Mouse (Mus musculus) forebrain, embryonic 13.5 days (tissue): Measurements from ENCODE around the gene Ppef1. TPM values are rescaled to one million over a fixed set of nuclear protein-coding genes. Genes with fewer than 3 reads are reported as not detected.
A peak's percentile ranks its signal among the peaks of the same experiment; 100 is the strongest.
"Not testable (repeated sequence)": the region's sequence is repeated elsewhere in the genome, so short reads cannot be mapped to it uniquely, and the experiment has no call there.

Source experiments
- ATAC-seq: fragments of 200-750 bp; cut with Nextera tagmentation; 2 replicates; pipeline ENCODE4 v1.8.0; 2017
- H3K27ac ChIP-seq: fragments of 300-500 bp; sonication (generic); 2 replicates; pipeline ENCODE4 v1.5.1; 2015; ENCODE audit warnings: inconsistent platforms, mild to moderate bottlenecking, moderate library complexity
- H3K27me3 ChIP-seq: fragments of 300-500 bp; sonication (generic); 2 replicates; pipeline ENCODE4 v1.6.1; 2015; ENCODE audit warnings: mild to moderate bottlenecking, inconsistent platforms
- H3K36me3 ChIP-seq: fragments of 300-500 bp; sonication (generic); 2 replicates; pipeline ENCODE4 v1.6.1; 2015; ENCODE audit warnings: mild to moderate bottlenecking, inconsistent platforms; ENCODE audit not compliant: poor library complexity, severe bottlenecking
- H3K4me1 ChIP-seq: fragments of 300-500 bp; sonication (generic); 2 replicates; pipeline ENCODE4 v1.6.1; 2015; ENCODE audit warnings: inconsistent platforms
- H3K4me2 ChIP-seq: fragments of 300-500 bp; sonication (generic); 2 replicates; pipeline ENCODE4 v1.6.1; 2015; ENCODE audit warnings: inconsistent platforms, mild to moderate bottlenecking, moderate library complexity
- H3K4me3 ChIP-seq: fragments of 300-500 bp; sonication (generic); 2 replicates; pipeline ENCODE4 v1.5.1; 2015; ENCODE audit warnings: mild to moderate bottlenecking, inconsistent platforms
- H3K9ac ChIP-seq: fragments of 300-500 bp; sonication (generic); 2 replicates; pipeline ENCODE4 v1.6.1; 2015; ENCODE audit warnings: mild to moderate bottlenecking, inconsistent platforms
- H3K9me3 ChIP-seq: fragments of 300-500 bp; sonication (generic); replicated peaks from 2 replicates; pipeline ENCODE4 v1.6.1; 2016; ENCODE audit warnings: inconsistent platforms
- WGBS: fragments of 180-500 bp; shearing (Covaris S2); methylation state at CpG from one replicate; pipeline ENCODE4 v1.1.7; 2015; 5-methylcytosine and 5-hydroxymethylcytosine counted together
- polyA plus RNA-seq: library from polyadenylated mRNA; unstranded; fragments of >200 nt; fragmentation: Nextera tagmentation; extraction: Ambion mirVana; gene quantifications from 2 replicates; pipeline ENCODE4 v1.2.1, GENCODE M21; 2015

The Ppef1 gene
- polyA plus RNA-seq, result 0.26 and 0.76 TPM in 2 replicates

DNA sequence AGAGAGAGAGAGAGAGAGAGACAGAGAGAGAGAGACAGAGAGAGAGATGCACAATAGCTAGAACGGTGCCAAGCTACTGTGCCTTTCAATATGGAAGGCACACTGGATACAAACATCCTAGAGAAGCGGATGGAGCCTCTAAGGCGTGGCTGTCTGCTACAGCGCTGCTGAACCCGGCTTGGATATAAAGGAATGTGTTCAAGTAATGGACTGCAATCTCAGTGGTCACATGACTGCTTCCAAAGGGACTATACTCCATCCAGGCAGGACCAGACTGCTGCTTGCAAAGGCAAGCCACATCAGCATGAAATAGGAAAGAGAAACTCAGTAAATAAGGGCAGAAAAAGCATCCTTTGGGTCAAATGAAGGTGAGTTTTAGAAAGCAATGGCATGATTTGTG is at the start of gene Ppef1:
Ppef1 (minus strand) TSS at position 116 of the 400 bp plus-strand sequence.
- H3K4me3 ChIP-seq, result no peak within 1 kb of the TSS
- H3K9me3 ChIP-seq, result no peaks in the 10 kb centered on the region
- no peak within 1 kb of the TSS for H3K4me2 ChIP-seq
- no peaks in the 10 kb centered on the region for H3K4me1 ChIP-seq
- H3K27ac ChIP-seq, result no peak within 1 kb of the TSS
- no peak within 1 kb of the TSS for H3K9ac ChIP-seq
- ATAC-seq, result no peak
- H3K27me3 ChIP-seq, result peaks cover 10% of the 10 kb centered on the region; the same call in 1 of the 2 replicates
- WGBS, result 69% methylated on average over 5 of the region's 5 CpGs
- H3K36me3 ChIP-seq, result no peaks in the 10 kb centered on the region

DNA sequence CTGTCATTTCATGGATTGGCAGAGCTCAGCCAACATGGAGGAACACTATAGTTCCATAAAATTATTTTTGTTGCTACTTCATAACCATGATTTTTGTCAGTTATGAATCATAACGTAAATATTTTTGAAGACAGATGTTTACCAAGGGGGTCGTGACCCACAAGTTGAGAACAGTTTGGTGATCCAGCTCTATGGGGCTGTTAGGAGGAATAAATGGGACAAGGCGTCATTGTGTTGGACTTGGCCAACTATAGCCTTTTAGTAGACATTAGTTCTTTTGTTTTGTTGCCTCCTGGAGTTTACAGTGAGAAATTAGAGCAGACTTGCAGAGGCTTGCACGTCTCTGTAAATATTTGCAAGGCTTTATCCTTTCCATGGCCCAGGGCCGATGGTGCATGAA is 46.7 kb upstream of the Ppef1 start:
- Histone ChIP-seq H3K4me2 (no peak overlapping the region), H3K4me3 (no peak overlapping the region), H3K9me3 (no peaks in the 10 kb centered on the region), H3K27ac (no peak overlapping the region), H3K9ac (no peak overlapping the region), H3K4me1 (no peaks in the 10 kb centered on the region), H3K36me3 (no peaks in the 10 kb centered on the region), H3K27me3 (no peaks in the 10 kb centered on the region)
- 79% methylated on average over 5 of the region's 5 CpGs for WGBS
- no peak for ATAC-seq

DNA sequence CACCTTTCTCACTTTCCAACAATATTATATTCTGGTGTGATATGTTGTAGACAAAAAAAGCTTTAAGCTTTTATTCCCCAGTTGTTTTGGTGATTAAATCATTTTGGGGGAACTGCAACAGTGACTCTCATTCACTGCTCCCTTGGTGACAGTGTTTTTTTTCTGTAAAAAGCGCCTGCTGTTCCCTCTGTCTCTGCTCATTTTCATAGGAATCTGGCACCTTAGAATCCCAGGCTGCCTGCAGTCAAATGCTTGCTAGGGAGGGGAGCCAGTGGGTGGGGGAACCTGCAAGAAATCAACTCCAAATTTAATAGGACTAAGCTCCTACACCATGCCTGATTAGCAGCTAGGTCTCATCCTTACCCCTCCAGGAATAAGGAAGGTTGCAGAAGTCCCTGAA is 37.5 kb upstream of the Ppef1 start:
- no peak overlapping the region for H3K4me2 ChIP-seq
- peaks cover 5% of the 10 kb centered on the region; the same call in 1 of the 2 replicates for H3K27me3 ChIP-seq
- H3K36me3 ChIP-seq, result no peaks in the 10 kb centered on the region
- H3K9me3 ChIP-seq, result no peaks in the 10 kb centered on the region
- WGBS, result 11% methylated on average over 1 of the region's 1 CpGs
- no peak overlapping the region for H3K4me3 ChIP-seq
- peak; percentile 57; the same call in 1 of the 2 replicates for ATAC-seq
- no peaks in the 10 kb centered on the region for H3K4me1 ChIP-seq
- H3K9ac ChIP-seq, result no peak overlapping the region
- no peak overlapping the region for H3K27ac ChIP-seq

DNA sequence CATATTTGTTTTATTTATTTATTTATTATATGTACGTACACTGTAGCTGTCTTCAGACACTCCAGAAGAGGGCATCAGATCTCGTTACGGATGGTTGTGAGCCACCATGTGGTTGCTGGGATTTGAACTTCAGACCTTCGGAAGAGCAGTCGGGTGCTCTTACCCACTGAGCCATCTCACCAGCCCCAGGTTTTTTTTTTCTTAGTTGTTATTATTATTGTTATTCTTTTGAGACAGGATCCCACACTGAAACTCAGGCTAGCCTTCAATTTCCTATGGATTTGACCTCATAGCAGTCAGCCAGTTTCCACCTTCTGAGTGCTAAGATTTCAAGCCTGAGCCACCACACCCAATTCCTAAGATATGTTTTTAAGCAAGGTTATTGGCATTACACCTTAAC is 34.1 kb upstream of the Ppef1 start:
- not testable (repeated sequence) for H3K27ac ChIP-seq, ATAC-seq, H3K4me1 ChIP-seq, H3K4me2 ChIP-seq, H3K9ac ChIP-seq, H3K36me3 ChIP-seq, H3K4me3 ChIP-seq, H3K9me3 ChIP-seq
- 90% methylated on average over 5 of the region's 5 CpGs for WGBS
- H3K27me3 ChIP-seq, result peaks cover 13% of the 10 kb centered on the region; the same call in 1 of the 2 replicates

DNA sequence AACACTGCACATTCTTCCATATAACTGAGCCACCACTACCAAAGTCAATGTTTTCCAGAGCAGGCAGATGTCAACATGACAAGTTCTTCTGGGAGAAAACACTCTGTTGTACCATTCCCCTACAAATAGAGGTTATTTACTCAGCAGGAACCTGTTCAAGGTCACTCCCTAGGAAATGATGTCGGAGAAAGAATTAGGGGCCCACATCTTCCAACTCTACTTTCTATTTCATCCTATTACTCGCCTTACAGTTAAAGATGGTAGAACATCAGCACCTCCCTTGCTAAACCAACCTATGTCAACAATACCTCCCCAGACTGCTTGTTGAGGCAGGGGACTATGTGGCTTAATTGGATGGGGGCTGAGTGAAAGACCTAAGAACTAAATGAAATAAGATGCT is 32.1 kb upstream of the Ppef1 start, which contains the start of gene Rs1:
Rs1 (plus strand) TSS at position 301 of the 400 bp plus-strand sequence.
- Histone ChIP-seq H3K36me3 (no peaks in the 10 kb centered on the region), H3K27me3 (peaks cover 13% of the 10 kb centered on the region; the same call in 1 of the 2 replicates), H3K9ac (no peak within 1 kb of the TSS), H3K4me1 (no peaks in the 10 kb centered on the region), H3K4me3 (peak within 1 kb of the TSS; percentile 46; the same call in 1 of the 2 replicates), H3K4me2 (peak within 1 kb of the TSS; percentile 54; the same call in 1 of the 2 replicates), H3K9me3 (no peaks in the 10 kb centered on the region), H3K27ac (no peak within 1 kb of the TSS)
- ATAC-seq, result no peak
- 81% methylated on average over 2 of the region's 2 CpGs for WGBS

DNA sequence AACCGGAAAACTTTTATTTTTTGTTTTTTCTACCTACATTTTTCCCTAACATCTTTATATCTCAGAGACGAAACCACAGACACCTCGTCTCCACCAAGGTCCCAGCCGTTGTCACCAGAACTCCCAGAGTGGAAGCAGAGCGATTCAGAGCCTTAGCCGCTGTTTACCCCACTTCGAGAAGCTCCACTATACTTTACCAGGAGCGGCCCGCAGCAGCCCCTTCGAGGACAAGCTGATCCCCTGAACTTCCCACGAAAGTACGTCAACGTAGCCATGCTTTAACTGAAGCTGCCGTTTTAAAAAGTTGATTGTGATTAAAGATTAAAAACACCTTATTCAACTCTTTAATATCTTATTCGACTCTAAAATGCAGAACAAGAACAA is 30.7 kb upstream of the Ppef1 start:
- peak; percentile 90 for ATAC-seq
- Histone ChIP-seq H3K4me3 (peak overlapping the region; percentile 46), H3K27ac (no peak overlapping the region), H3K36me3 (no peaks in the 10 kb centered on the region), H3K9ac (0 out of 2 replicates have a peak overlapping the region, but pooled peaks have one; percentile 12), H3K27me3 (peaks cover 13% of the 10 kb centered on the region; the same call in 1 of the 2 replicates), H3K4me2 (peak overlapping the region; percentile 54), H3K4me1 (no peaks in the 10 kb centered on the region), H3K9me3 (no peaks in the 10 kb centered on the region)
- WGBS, result 25% methylated on average over 15 of the region's 15 CpGs

DNA sequence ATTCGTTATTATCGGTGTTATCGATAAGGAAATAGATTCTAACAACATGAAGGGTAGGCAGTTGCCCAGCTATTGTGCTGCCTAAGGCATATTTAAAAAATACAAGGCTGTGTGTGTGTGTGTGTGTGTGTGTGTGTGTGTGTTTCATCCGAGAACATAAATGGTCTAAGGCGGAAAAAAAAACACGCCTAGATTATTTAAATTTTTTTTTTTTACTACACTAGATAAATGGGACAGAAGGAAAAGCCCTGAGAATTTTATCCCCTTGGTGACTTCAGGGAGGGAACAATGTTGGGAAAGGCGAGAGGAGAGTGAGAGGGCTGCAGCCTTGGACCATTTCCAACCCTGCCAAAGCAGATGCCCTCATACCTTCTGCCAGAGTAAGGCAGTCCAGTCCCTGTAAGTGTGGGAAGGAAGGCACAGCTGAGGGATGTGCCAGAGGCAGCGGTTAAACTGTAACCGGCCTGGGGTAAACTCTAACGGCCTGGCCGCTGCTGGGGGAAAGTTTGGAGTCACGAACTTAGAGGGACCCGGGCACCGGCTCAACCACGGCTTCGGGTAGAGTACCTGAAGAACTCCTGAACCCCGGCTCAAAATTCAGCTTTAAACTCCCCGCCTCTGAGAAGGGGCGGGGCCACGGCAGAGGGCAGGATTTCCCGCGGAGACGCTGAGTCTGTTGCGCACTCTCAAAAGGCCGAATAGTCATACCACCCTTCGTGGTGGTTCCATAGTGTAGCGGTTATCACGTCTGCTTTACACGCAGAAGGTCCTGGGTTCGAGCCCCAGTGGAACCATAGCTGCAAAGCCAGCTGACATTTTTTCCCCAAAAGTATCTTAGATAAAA is 30.0 kb upstream of the Ppef1 start:
- H3K36me3 ChIP-seq, result no peaks in the 10 kb centered on the region
- 0 out of 2 replicates have a peak overlapping the region, but pooled peaks have one; percentile 30 for H3K9ac ChIP-seq
- H3K4me3 ChIP-seq, result peak overlapping the region; percentile 46
- no peaks in the 10 kb centered on the region for H3K9me3 ChIP-seq
- ATAC-seq, result peak; percentile 97
- peak overlapping the region; percentile 54 for H3K4me2 ChIP-seq
- H3K27me3 ChIP-seq, result peaks cover 11% of the 10 kb centered on the region; the same call in 1 of the 2 replicates
- WGBS, result 32% methylated on average over 30 of the region's 30 CpGs
- no peak overlapping the region for H3K27ac ChIP-seq
- no peaks in the 10 kb centered on the region for H3K4me1 ChIP-seq

DNA sequence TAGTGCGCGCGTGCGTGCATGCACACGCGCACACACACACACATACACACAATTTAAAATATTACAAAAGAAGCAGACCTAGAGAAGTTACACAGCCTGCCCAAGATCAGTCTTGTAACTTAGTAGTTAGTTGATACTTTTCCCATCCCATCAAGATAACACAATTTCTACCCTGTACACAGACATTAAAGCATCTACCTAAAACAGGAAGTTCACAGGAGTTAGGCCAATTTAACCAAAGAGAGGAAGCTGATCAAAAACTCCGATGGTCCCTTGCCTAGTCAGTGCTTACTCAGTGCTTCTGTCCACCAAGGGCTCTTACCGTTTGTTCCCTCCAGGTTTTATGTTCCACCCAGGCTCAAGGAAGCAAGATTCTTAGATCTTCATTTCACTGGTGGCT is 15.2 kb upstream of the Ppef1 start:
- no peaks in the 10 kb centered on the region for H3K36me3 ChIP-seq
- peaks cover 16% of the 10 kb centered on the region; the same call in 1 of the 2 replicates for H3K27me3 ChIP-seq
- 97% methylated on average over 8 of the region's 8 CpGs for WGBS
- H3K27ac ChIP-seq, result no peak overlapping the region
- no peak for ATAC-seq
- H3K4me1 ChIP-seq, result no peaks in the 10 kb centered on the region
- no peak overlapping the region for H3K4me2 ChIP-seq
- no peak overlapping the region for H3K9ac ChIP-seq
- no peak overlapping the region for H3K4me3 ChIP-seq
- no peaks in the 10 kb centered on the region for H3K9me3 ChIP-seq

DNA sequence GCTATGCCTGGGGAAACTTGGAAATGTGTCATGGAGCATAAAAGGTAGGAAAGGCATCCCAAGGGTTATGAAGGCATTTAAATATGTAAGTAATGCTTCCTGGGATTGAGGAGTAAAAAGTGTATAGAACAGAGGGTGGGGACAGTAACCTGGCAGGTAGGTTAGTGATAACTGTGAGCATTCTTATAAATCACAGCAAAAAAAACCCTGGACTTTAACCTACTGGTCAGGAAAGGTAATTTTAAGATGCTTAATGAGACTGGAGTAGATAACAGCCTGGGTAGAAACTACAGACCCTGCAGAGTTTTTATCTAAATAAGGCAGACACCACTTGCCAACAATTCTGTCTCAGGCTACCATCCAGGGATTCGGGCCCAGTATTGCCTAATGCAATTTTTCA is 13.1 kb upstream of the Ppef1 start:
- Histone ChIP-seq H3K36me3 (no peaks in the 10 kb centered on the region), H3K9me3 (no peaks in the 10 kb centered on the region), H3K27ac (no peak overlapping the region), H3K27me3 (peaks cover 5% of the 10 kb centered on the region; the same call in 1 of the 2 replicates), H3K4me1 (no peaks in the 10 kb centered on the region), H3K4me3 (no peak overlapping the region), H3K4me2 (no peak overlapping the region), H3K9ac (no peak overlapping the region)
- 69% methylated on average over 1 of the region's 1 CpGs for WGBS
- no peak for ATAC-seq

DNA sequence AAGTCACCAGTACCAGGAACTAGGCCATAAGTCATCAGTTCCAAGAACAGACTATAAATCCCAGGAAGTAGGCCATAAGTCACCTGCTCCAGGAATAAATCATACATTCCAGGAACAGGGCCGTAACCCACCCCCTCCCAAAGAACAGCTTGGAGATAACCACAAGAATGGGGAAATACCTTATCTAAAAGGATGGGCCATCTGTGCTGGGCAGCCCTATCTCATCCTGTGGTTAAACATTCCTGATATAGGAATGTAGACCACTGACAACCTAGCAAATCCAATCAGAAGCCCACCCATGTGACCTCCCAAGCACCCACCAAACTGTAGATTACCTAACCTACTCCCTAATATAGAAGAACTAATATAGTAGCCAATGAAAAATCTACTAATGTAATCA is 9.8 kb upstream of the Ppef1 start:
- H3K27me3 ChIP-seq, result peaks cover 2% of the 10 kb centered on the region; the same call in 1 of the 2 replicates
- H3K4me2 ChIP-seq, result no peak overlapping the region
- no peak overlapping the region for H3K9ac ChIP-seq
- no peaks in the 10 kb centered on the region for H3K9me3 ChIP-seq
- ATAC-seq, result no peak
- 95% methylated on average over 1 of the region's 1 CpGs for WGBS
- no peak overlapping the region for H3K27ac ChIP-seq
- H3K36me3 ChIP-seq, result no peaks in the 10 kb centered on the region
- H3K4me3 ChIP-seq, result no peak overlapping the region
- no peaks in the 10 kb centered on the region for H3K4me1 ChIP-seq

DNA sequence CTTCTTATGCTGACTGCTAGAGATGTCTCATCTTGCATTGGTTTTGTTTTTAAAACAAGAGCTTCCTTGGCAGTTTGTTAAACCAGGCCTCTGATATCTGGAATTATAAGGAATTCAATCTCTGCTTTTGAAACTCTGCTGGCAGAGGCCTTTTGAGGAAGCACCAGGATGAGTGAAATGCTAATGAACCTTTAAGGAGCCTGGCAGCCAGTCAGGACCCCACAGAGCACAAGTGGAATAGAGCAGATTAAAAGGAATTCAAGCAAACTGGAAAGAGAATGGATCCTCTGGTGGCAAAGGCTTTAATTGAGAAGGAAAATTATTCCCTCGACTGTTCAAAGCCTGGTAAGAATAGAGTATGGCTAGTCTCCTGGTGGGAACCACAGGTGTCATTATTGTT is 36.4 kb downstream of the Ppef1 start:
- Histone ChIP-seq H3K4me3 (no peak overlapping the region), H3K36me3 (no peaks in the 10 kb centered on the region), H3K27ac (no peak overlapping the region), H3K27me3 (0 out of 2 replicates have a peak, but pooled peaks cover 4% of the 10 kb centered on the region), H3K9me3 (no peaks in the 10 kb centered on the region), H3K4me2 (no peak overlapping the region), H3K4me1 (no peaks in the 10 kb centered on the region), H3K9ac (no peak overlapping the region)
- 12% methylated on average over 1 of the region's 1 CpGs for WGBS
- ATAC-seq, result peak; percentile 33; the same call in 1 of the 2 replicates

DNA sequence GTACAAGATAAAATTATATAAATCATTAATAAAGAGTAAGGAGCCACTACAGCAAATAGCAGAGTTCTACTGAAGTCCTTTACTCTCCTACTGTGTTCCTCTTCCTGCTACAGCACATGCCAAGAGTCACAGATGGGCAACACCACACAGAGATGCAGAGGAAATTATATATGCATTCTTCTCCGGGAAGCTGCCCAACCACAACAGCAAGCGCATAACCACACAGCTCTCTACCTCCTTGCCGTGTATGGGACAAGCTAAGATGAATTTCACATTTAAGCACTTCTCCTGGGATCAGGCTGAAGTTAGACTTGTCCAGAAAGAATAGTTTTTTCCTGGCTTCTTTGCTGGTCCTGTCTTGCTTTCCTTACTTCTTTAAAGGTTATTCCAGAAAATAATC is 44.0 kb downstream of the Ppef1 start:
- Histone ChIP-seq H3K27me3 (no peaks in the 10 kb centered on the region), H3K9me3 (no peaks in the 10 kb centered on the region), H3K9ac (no peak overlapping the region), H3K27ac (no peak overlapping the region), H3K4me2 (no peak overlapping the region), H3K4me3 (no peak overlapping the region), H3K36me3 (no peaks in the 10 kb centered on the region), H3K4me1 (no peaks in the 10 kb centered on the region)
- WGBS, result 91% methylated on average over 3 of the region's 3 CpGs
- no peak for ATAC-seq
